Mouse (Mus musculus): ENCODE measurements around the gene Rgp1. TPM values are rescaled to one million over a fixed set of nuclear protein-coding genes. Genes with fewer than 3 reads are reported as not detected.
"Not testable (repeated sequence)": the region's sequence is repeated elsewhere in the genome, so short reads cannot be mapped to it uniquely, and the experiment has no call there.

Rgp1 gene
- polyA plus RNA-seq, 1 experiment from 2014 or later, result 26.5 TPM

GRCm38 (mm10) chr4:43596597-43596996, 18.1 kb downstream of the Rgp1 start:
- 87% methylated on average over 2 of the region's 2 CpGs for WGBS
- H3K4me2 ChIP-seq (ENCODE audit: low read depth); H3K27me3 ChIP-seq (ENCODE audit: control insufficient read depth, insufficient read depth, low read length); H3K27ac ChIP-seq (ENCODE audit: low read depth, low read length); H3K4me1 ChIP-seq (ENCODE audit: control insufficient read depth, insufficient read depth, low read length); H3K36me3 ChIP-seq (ENCODE audit: control insufficient read depth, insufficient read depth, low read length); H3K9ac ChIP-seq (ENCODE audit: low read length); ATAC-seq (ENCODE audit: insufficient read depth, low FRiP score, low TSS enrichment); DNase-seq (ENCODE audit: low spot score); H3K9me3 ChIP-seq (ENCODE audit: control insufficient read depth, low read length); H3K4me3 ChIP-seq (ENCODE audit: low read depth, low read length): not testable (repeated sequence)

GRCm38 (mm10) chr4:43598200-43598599, 19.7 kb downstream of the Rgp1 start:
- no peak for ATAC-seq (ENCODE audit: insufficient read depth, low FRiP score, low TSS enrichment)
- Histone ChIP-seq H3K27ac (ENCODE audit: low read depth, low read length) (no peak overlapping the region), H3K4me1 (ENCODE audit: control insufficient read depth, insufficient read depth, low read length) (no peaks in the 10 kb centered on the region), H3K27me3 (ENCODE audit: control insufficient read depth, insufficient read depth, low read length) (no peaks in the 10 kb centered on the region), H3K36me3 (ENCODE audit: control insufficient read depth, insufficient read depth, low read length) (no peaks in the 10 kb centered on the region), H3K4me3 (ENCODE audit: low read depth, low read length) (no peak overlapping the region), H3K9ac (ENCODE audit: low read length) (no peak overlapping the region), H3K9me3 (ENCODE audit: control insufficient read depth, low read length) (no peaks in the 10 kb centered on the region), H3K4me2 (ENCODE audit: low read depth) (no peak overlapping the region)
- DNase-seq (ENCODE audit: low spot score), result no peak
- 85% methylated on average over 4 of the region's 4 CpGs for WGBS

GRCm38 (mm10) chr4:43598650-43599380, 20.3 kb downstream of the Rgp1 start:
- Histone ChIP-seq H3K4me2 (ENCODE audit: low read depth) (no peak overlapping the region), H3K4me1 (ENCODE audit: control insufficient read depth, insufficient read depth, low read length) (no peaks in the 10 kb centered on the region), H3K9ac (ENCODE audit: low read length) (no peak overlapping the region), H3K4me3 (ENCODE audit: low read depth, low read length) (no peak overlapping the region), H3K27me3 (ENCODE audit: control insufficient read depth, insufficient read depth, low read length) (no peaks in the 10 kb centered on the region), H3K27ac (ENCODE audit: low read depth, low read length) (no peak overlapping the region), H3K36me3 (ENCODE audit: control insufficient read depth, insufficient read depth, low read length) (no peaks in the 10 kb centered on the region), H3K9me3 (ENCODE audit: control insufficient read depth, low read length) (no peaks in the 10 kb centered on the region)
- WGBS, result 84% methylated on average over 7 of the region's 7 CpGs
- ATAC-seq (ENCODE audit: insufficient read depth, low FRiP score, low TSS enrichment), result no peak
- no peak for DNase-seq (ENCODE audit: low spot score)

- H3K9ac ChIP-seq (ENCODE audit: low read length), result no peak overlapping the region
- no peak overlapping the region for H3K27ac ChIP-seq (ENCODE audit: low read depth, low read length)
- ATAC-seq (ENCODE audit: insufficient read depth, low FRiP score, low TSS enrichment) (no peak), DNase-seq (ENCODE audit: low spot score) (no peak)
- no peaks in the 10 kb centered on the region for H3K36me3 ChIP-seq (ENCODE audit: control insufficient read depth, insufficient read depth, low read length)
- 85% methylated on average over 9 of the region's 9 CpGs for WGBS
- H3K27me3 ChIP-seq (ENCODE audit: control insufficient read depth, insufficient read depth, low read length), result no peaks in the 10 kb centered on the region
- H3K4me3 ChIP-seq (ENCODE audit: low read depth, low read length), result no peak overlapping the region
- no peaks in the 10 kb centered on the region for H3K9me3 ChIP-seq (ENCODE audit: control insufficient read depth, low read length)
- no peak overlapping the region for H3K4me2 ChIP-seq (ENCODE audit: low read depth)
- no peaks in the 10 kb centered on the region for H3K4me1 ChIP-seq (ENCODE audit: control insufficient read depth, insufficient read depth, low read length)
Measured at GRCm38 (mm10) chr4:43600195-43600934, 21.9 kb downstream of the Rgp1 start.

- DNase-seq (ENCODE audit: low spot score) (no peak), ATAC-seq (ENCODE audit: insufficient read depth, low FRiP score, low TSS enrichment) (no peak)
- no peaks in the 10 kb centered on the region for H3K4me1 ChIP-seq (ENCODE audit: control insufficient read depth, insufficient read depth, low read length)
- no peak overlapping the region for H3K4me2 ChIP-seq (ENCODE audit: low read depth)
- WGBS, result 63% methylated on average over 3 of the region's 3 CpGs
- no peak overlapping the region for H3K27ac ChIP-seq (ENCODE audit: low read depth, low read length)
- no peak overlapping the region for H3K9ac ChIP-seq (ENCODE audit: low read length)
- H3K36me3 ChIP-seq (ENCODE audit: control insufficient read depth, insufficient read depth, low read length), result no peaks in the 10 kb centered on the region
- H3K27me3 ChIP-seq (ENCODE audit: control insufficient read depth, insufficient read depth, low read length), result no peaks in the 10 kb centered on the region
- H3K4me3 ChIP-seq (ENCODE audit: low read depth, low read length), result no peak overlapping the region
- H3K9me3 ChIP-seq (ENCODE audit: control insufficient read depth, low read length), result no peaks in the 10 kb centered on the region
Measured at GRCm38 (mm10) chr4:43604099-43604498, 25.6 kb downstream of the Rgp1 start.

GRCm38 (mm10) chr4:43604751-43605685, 26.5 kb downstream of the Rgp1 start:
- 80% methylated on average over 9 of the region's 9 CpGs for WGBS
- Histone ChIP-seq H3K27ac (ENCODE audit: low read depth, low read length) (no peak overlapping the region), H3K9ac (ENCODE audit: low read length) (no peak overlapping the region), H3K27me3 (ENCODE audit: control insufficient read depth, insufficient read depth, low read length) (no peaks in the 10 kb centered on the region), H3K36me3 (ENCODE audit: control insufficient read depth, insufficient read depth, low read length) (no peaks in the 10 kb centered on the region), H3K4me1 (ENCODE audit: control insufficient read depth, insufficient read depth, low read length) (no peaks in the 10 kb centered on the region), H3K9me3 (ENCODE audit: control insufficient read depth, low read length) (no peaks in the 10 kb centered on the region), H3K4me2 (ENCODE audit: low read depth) (no peak overlapping the region), H3K4me3 (ENCODE audit: low read depth, low read length) (no peak overlapping the region)
- ATAC-seq (ENCODE audit: insufficient read depth, low FRiP score, low TSS enrichment) (no peak), DNase-seq (ENCODE audit: low spot score) (no peak)

- DNase-seq (ENCODE audit: low spot score), result no peak
- H3K27ac ChIP-seq (ENCODE audit: low read depth, low read length), result no peak overlapping the region
- no peaks in the 10 kb centered on the region for H3K27me3 ChIP-seq (ENCODE audit: control insufficient read depth, insufficient read depth, low read length)
- H3K4me1 ChIP-seq (ENCODE audit: control insufficient read depth, insufficient read depth, low read length), result no peaks in the 10 kb centered on the region
- ATAC-seq (ENCODE audit: insufficient read depth, low FRiP score, low TSS enrichment), result no peak
- no peaks in the 10 kb centered on the region for H3K36me3 ChIP-seq (ENCODE audit: control insufficient read depth, insufficient read depth, low read length)
- no peaks in the 10 kb centered on the region for H3K9me3 ChIP-seq (ENCODE audit: control insufficient read depth, low read length)
- no peak overlapping the region for H3K9ac ChIP-seq (ENCODE audit: low read length)
- H3K4me2 ChIP-seq (ENCODE audit: low read depth), result no peak overlapping the region
- WGBS, result 79% methylated on average over 10 of the region's 10 CpGs
- no peak overlapping the region for H3K4me3 ChIP-seq (ENCODE audit: low read depth, low read length)
Measured at GRCm38 (mm10) chr4:43612534-43612933, 34.0 kb downstream of the Rgp1 start.

- Histone ChIP-seq H3K27ac (ENCODE audit: low read depth, low read length) (no peak overlapping the region), H3K4me2 (ENCODE audit: low read depth) (no peak overlapping the region), H3K4me1 (ENCODE audit: control insufficient read depth, insufficient read depth, low read length) (no peaks in the 10 kb centered on the region), H3K9ac (ENCODE audit: low read length) (no peak overlapping the region), H3K27me3 (ENCODE audit: control insufficient read depth, insufficient read depth, low read length) (no peaks in the 10 kb centered on the region), H3K36me3 (ENCODE audit: control insufficient read depth, insufficient read depth, low read length) (no peaks in the 10 kb centered on the region), H3K9me3 (ENCODE audit: control insufficient read depth, low read length) (no peaks in the 10 kb centered on the region), H3K4me3 (ENCODE audit: low read depth, low read length) (no peak overlapping the region)
- 66% methylated on average over 3 of the region's 3 CpGs for WGBS
- DNase-seq (ENCODE audit: low spot score), result no peak
- ATAC-seq (ENCODE audit: insufficient read depth, low FRiP score, low TSS enrichment), result no peak
Measured at GRCm38 (mm10) chr4:43613060-43613730, 34.7 kb downstream of the Rgp1 start.

Measured in neural tube, embryonic 11.5 days (tissue).